ENCODE assay signal across 20 mouse cellular contexts in the genomic region with DNA sequence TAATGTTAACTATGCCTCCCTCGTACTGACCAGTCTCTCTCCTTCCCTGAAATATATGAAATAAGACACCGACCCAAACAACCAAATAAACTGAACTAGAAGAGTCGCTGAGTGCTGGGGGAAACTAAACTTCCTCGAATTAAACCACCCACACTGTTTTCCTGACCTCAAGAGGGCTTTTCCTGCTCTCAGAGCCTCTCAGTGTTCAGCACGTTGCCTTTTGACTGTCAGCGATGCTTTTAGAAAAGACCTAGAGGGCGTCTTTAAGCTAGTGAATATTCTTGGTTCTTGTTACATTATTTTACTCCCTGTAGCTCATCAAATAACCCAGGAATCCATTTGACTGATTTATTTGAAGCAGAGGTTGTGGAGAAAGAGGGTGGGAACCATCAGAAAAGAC.
DNase-seq lines count a peak whose midpoint lies in the region; ATAC-seq and TF ChIP-seq lines count a peak whose summit lies in the region.
"Had no signal": no experiment of that assay in that cellular context is flagged by ENCODE, and none has a peak within 500 bp of the region (broad histone marks: within the 10 kb centered on the region; RNA-seq: fewer than 3 reads in every experiment).

No protein-coding gene starts in this region.

- peak overlapping the region; percentile 30 for H3K4me2 ChIP-seq in lung, embryonic 15.5 days
- 0 out of 2 replicates have a peak overlapping the region, but pooled peaks have one; percentile 25 for H3K4me2 ChIP-seq in CH12.LX (ENCODE audit: insufficient read depth, low read depth, poor library complexity, severe bottlenecking)
- H3K4me2 ChIP-seq in midbrain, embryonic 13.5 days (replicated peaks), result no peak overlapping the region
- H3K4me2 ChIP-seq: hindbrain, embryonic 15.5 days; kidney, embryonic 15.5 days had no signal

- 37% methylated on average over 7 of the region's 7 CpGs for WGBS in heart, embryonic 10.5 days
- WGBS in lung, embryonic 15.5 days, result 14% methylated on average over 7 of the region's 7 CpGs
- 52% methylated on average over 7 of the region's 7 CpGs for WGBS in midbrain, embryonic 13.5 days

- H3K4me3 ChIP-seq in heart, embryonic 10.5 days, result no peak overlapping the region
- H3K4me3 ChIP-seq in lung, embryonic 15.5 days, result no peak overlapping the region
- H3K4me3 ChIP-seq in CH12.LX (replicated peaks in 1 of 3; ENCODE audit: low read depth in 2 of 3, low read length in 2 of 3, poor library complexity in 1 of 3), result no peak overlapping the region
- H3K4me3 ChIP-seq in midbrain, embryonic 13.5 days (replicated peaks), result no peak overlapping the region
- H3K4me3 ChIP-seq: hindbrain, embryonic 15.5 days; kidney, embryonic 15.5 days had no signal

- DNase-seq in heart, embryonic 10.5 days (ENCODE audit: low spot score), result no peak
- no peak for DNase-seq in heart, postnatal 36 days
- no peak for DNase-seq in lung, postnatal 14 days
- DNase-seq in CH12.LX (ENCODE audit: extremely low read depth), result no peak
- no peak for DNase-seq in adrenal gland, adult 8-10 months
- DNase-seq: B cell, adult 2 months; cerebellum, postnatal 14 days; liver; liver, postnatal 0 days; midbrain, embryonic 14.5 days; right cerebral cortex, adult 18-20 months; thymus, postnatal 14 days had no signal

- intact Hi-C loops in heart, postnatal 36 days (cut with DNase I), result loop anchor here (5.0 kb wide), 1 partner anchor 86 kb away; no protein-coding TSS in a partner anchor

- H3K4me1 ChIP-seq in heart, embryonic 10.5 days, result no peaks in the 10 kb centered on the region; the same call in 1 of the 2 replicates
- H3K4me1 ChIP-seq in lung, embryonic 15.5 days, result no peaks in the 10 kb centered on the region
- H3K4me1 ChIP-seq in CH12.LX (ENCODE audit: control insufficient read depth in 1 of 2, insufficient read depth in 2 of 2), result no peaks in the 10 kb centered on the region; a peak in 1 of 4 replicates
- H3K4me1 ChIP-seq in midbrain, embryonic 13.5 days (replicated peaks), result no peaks in the 10 kb centered on the region
- H3K4me1 ChIP-seq: kidney, embryonic 15.5 days had no signal

- no peak for TF ChIP-seq POLR2A in CH12.LX (IDR thresholded peaks at IDR 0.05; ENCODE audit: low read depth, low read length)

- dilution Hi-C loops in CH12.LX (cut with MboI; ENCODE audit: extremely low pct_ligation_motif_present, extremely low pct_unique_long_range_greater_than_20kb, low sequenced_read_pairs), result no loop called here

- H3K36me3 ChIP-seq in heart, embryonic 10.5 days, result no peaks in the 10 kb centered on the region
- no peaks in the 10 kb centered on the region for H3K36me3 ChIP-seq in lung, embryonic 15.5 days
- H3K36me3 ChIP-seq in CH12.LX (replicated peaks in 1 of 2; ENCODE audit: control insufficient read depth in 1 of 2, insufficient read depth in 1 of 2, low read length in 1 of 2), result no peaks in the 10 kb centered on the region
- no peaks in the 10 kb centered on the region for H3K36me3 ChIP-seq in midbrain, embryonic 13.5 days
- H3K36me3 ChIP-seq: G1E; hindbrain, embryonic 15.5 days; kidney, embryonic 15.5 days had no signal

- in situ Hi-C loops in CH12.LX (cut with MboI; ENCODE audit: low pct_ligation_motif_present, low pct_unique_long_range_greater_than_20kb, low sequenced_read_pairs), result no loop called here

- no peak for ATAC-seq in lung, embryonic 15.5 days (ENCODE audit: borderline replicate concordance, extremely low read depth, low FRiP score, low TSS enrichment)
- peak; percentile 66; the same call in 1 of the 2 replicates for ATAC-seq in megakaryocyte-erythroid progenitor cell, adult 5-6 weeks (replicated peaks; ENCODE audit: low FRiP score, low TSS enrichment, poor library complexity, severe bottlenecking)
- ATAC-seq in midbrain, embryonic 13.5 days, result no peak
- ATAC-seq: forebrain, embryonic 16.5 days; intestine, embryonic 16.5 days; liver, postnatal 0 days had no signal

- 0 out of 2 replicates have a peak overlapping the region, but pooled peaks have one; percentile 11 for H3K27ac ChIP-seq in heart, embryonic 10.5 days
- H3K27ac ChIP-seq in lung, embryonic 15.5 days, result no peak overlapping the region
- H3K27ac ChIP-seq in CH12.LX (ENCODE audit: insufficient read depth, low read depth), result no peak overlapping the region
- no peak overlapping the region for H3K27ac ChIP-seq in midbrain, embryonic 13.5 days
- H3K27ac ChIP-seq: hindbrain, embryonic 15.5 days; kidney, embryonic 15.5 days had no signal

- H3K27me3 ChIP-seq in heart, embryonic 10.5 days (ENCODE audit: insufficient read depth, poor library complexity, severe bottlenecking), result no peaks in the 10 kb centered on the region
- no peaks in the 10 kb centered on the region for H3K27me3 ChIP-seq in lung, embryonic 15.5 days
- H3K27me3 ChIP-seq in CH12.LX (replicated peaks), result no peaks in the 10 kb centered on the region
- H3K27me3 ChIP-seq in midbrain, embryonic 13.5 days, result no peaks in the 10 kb centered on the region
- H3K27me3 ChIP-seq: hindbrain, embryonic 15.5 days; kidney, embryonic 15.5 days had no signal

- H3K9me3 ChIP-seq in heart, embryonic 10.5 days, result no peaks in the 10 kb centered on the region
- H3K9me3 ChIP-seq in lung, embryonic 15.5 days, result no peaks in the 10 kb centered on the region
- no peaks in the 10 kb centered on the region for H3K9me3 ChIP-seq in CH12.LX (replicated peaks; ENCODE audit: low read length)
- no peaks in the 10 kb centered on the region for H3K9me3 ChIP-seq in midbrain, embryonic 13.5 days
- H3K9me3 ChIP-seq: hindbrain, embryonic 15.5 days; kidney, embryonic 15.5 days had no signal

- no peak for TF ChIP-seq EP300 in CH12.LX (IDR thresholded peaks at IDR 0.05; ENCODE audit: low read length)

- no peak; a peak in 1 of 4 replicates for TF ChIP-seq CTCF in CH12.LX (conservative IDR thresholded peaks at IDR 0.05 in 1 of 2, IDR thresholded peaks at IDR 0.05 in 1 of 2; ENCODE audit: low read depth in 2 of 2, low read length in 2 of 2)

- no peak for TF ChIP-seq RAD21 in CH12.LX (IDR thresholded peaks at IDR 0.05; ENCODE audit: low read depth, low read length)

- H3K9ac ChIP-seq in lung, embryonic 15.5 days, result no peak overlapping the region
- no peak overlapping the region for H3K9ac ChIP-seq in CH12.LX (ENCODE audit: insufficient read depth, low read depth)
- H3K9ac ChIP-seq in midbrain, embryonic 13.5 days (replicated peaks), result no peak overlapping the region
- H3K9ac ChIP-seq: hindbrain, embryonic 15.5 days; kidney, embryonic 15.5 days; liver, postnatal 0 days had no signal

- no peaks in the 10 kb centered on the region for H3K79me2 ChIP-seq in CH12.LX (replicated peaks; ENCODE audit: control insufficient read depth, extremely low read depth, insufficient read depth, poor library complexity, severe bottlenecking)

TF ChIP-seq in CH12.LX, 34 proteins besides CTCF, POLR2A, EP300 and RAD21:
- TF ChIP-seq UBTF (IDR thresholded peaks at IDR 0.05; ENCODE audit: low read depth, low read length), result no peak
- TF ChIP-seq NRF1 (IDR thresholded peaks at IDR 0.05; ENCODE audit: low read depth, low read length), result no peak
- TF ChIP-seq JUN (IDR thresholded peaks at IDR 0.05; ENCODE audit: insufficient read depth, low read depth, low read length), result no peak
- TF ChIP-seq ZMIZ1 (IDR thresholded peaks at IDR 0.05; ENCODE audit: low read depth, low read length), result no peak
- no peak for TF ChIP-seq ETS1 (conservative IDR thresholded peaks at IDR 0.05; ENCODE audit: low read depth, low read length)
- no peak for TF ChIP-seq NELFE (IDR thresholded peaks at IDR 0.05; ENCODE audit: low read depth, low read length)
- no peak for TF ChIP-seq MEF2A (IDR thresholded peaks at IDR 0.05; ENCODE audit: borderline replicate concordance, low read depth, low read length)
- no peak for TF ChIP-seq MAZ (IDR thresholded peaks at IDR 0.05; ENCODE audit: low read depth, low read length)
- TF ChIP-seq SIN3A (IDR thresholded peaks at IDR 0.05; ENCODE audit: low read length), result no peak
- TF ChIP-seq POLR2AphosphoS2 (IDR thresholded peaks at IDR 0.05; ENCODE audit: low read depth, low read length), result no peak
- TF ChIP-seq MAFK (IDR thresholded peaks at IDR 0.05; ENCODE audit: insufficient replicate concordance, low read length), result no peak
- no peak for TF ChIP-seq MXI1 (IDR thresholded peaks at IDR 0.05; ENCODE audit: low read depth, low read length)
- TF ChIP-seq HCFC1 (IDR thresholded peaks at IDR 0.05; ENCODE audit: low read depth, low read length), result no peak
- TF ChIP-seq TBP (conservative IDR thresholded peaks at IDR 0.05; ENCODE audit: low read depth, low read length), result no peak
